Mouse (Mus musculus) hindlimb bud, embryonic 11.5 days (tissue): ENCODE data around the gene Asb1.

Source experiments
- DNase-seq: peaks from one replicate; pipeline ENCODE4 v3.0.0-alpha.2; 2012; ENCODE audit warnings: low read depth, low spot score; ENCODE audit errors: extremely low spot score

The Asb1 gene

GRCm38 (mm10) chr1:91540271-91540826 is at the start of gene Asb1:
Gene Asb1, plus strand, starts transcription at chr1:91540544.
- peak; percentile 93 for DNase-seq

- no peak for DNase-seq
Observed at GRCm38 (mm10) chr1:91492740-91493139, 47.6 kb upstream of the Asb1 start.

- no peak for DNase-seq
Observed at GRCm38 (mm10) chr1:91493938-91494337, 46.4 kb upstream of the Asb1 start.

GRCm38 (mm10) chr1:91494457-91495140 is 45.7 kb upstream of the Asb1 start, which contains the start of gene Traf3ip1:
Gene Traf3ip1, plus strand, starts transcription at chr1:91494647.
- DNase-seq: peak; percentile 30

GRCm38 (mm10) chr1:91495321-91495720 is 45.0 kb upstream of the Asb1 start:
- no peak for DNase-seq

- no peak for DNase-seq
Observed at GRCm38 (mm10) chr1:91498579-91498978, 41.8 kb upstream of the Asb1 start.

- DNase-seq: no peak
Observed at GRCm38 (mm10) chr1:91504615-91505014, 35.7 kb upstream of the Asb1 start.

- DNase-seq: no peak
Observed at GRCm38 (mm10) chr1:91514916-91515315, 25.4 kb upstream of the Asb1 start.

GRCm38 (mm10) chr1:91515642-91516041 is 24.7 kb upstream of the Asb1 start:
- DNase-seq: no peak

- peak; percentile 35 for DNase-seq
Observed at GRCm38 (mm10) chr1:91523759-91524158, 16.6 kb upstream of the Asb1 start.

- DNase-seq: no peak
Observed at GRCm38 (mm10) chr1:91525838-91526237, 14.5 kb upstream of the Asb1 start.

GRCm38 (mm10) chr1:91530166-91530565 is 10.2 kb upstream of the Asb1 start:
- no peak for DNase-seq

GRCm38 (mm10) chr1:91532243-91532642 is 8.1 kb upstream of the Asb1 start:
- DNase-seq: no peak

- DNase-seq: no peak
Observed at GRCm38 (mm10) chr1:91532892-91533291, 7.5 kb upstream of the Asb1 start.

- no peak for DNase-seq
Observed at GRCm38 (mm10) chr1:91533483-91533882, 6.9 kb upstream of the Asb1 start.

GRCm38 (mm10) chr1:91533961-91534723 is 6.2 kb upstream of the Asb1 start:
- DNase-seq: no peak

GRCm38 (mm10) chr1:91537786-91538569 is 2.4 kb upstream of the Asb1 start:
- DNase-seq: no peak

GRCm38 (mm10) chr1:91538570-91538929 is 1.8 kb upstream of the Asb1 start:
- no peak for DNase-seq

- DNase-seq: no peak
Observed at GRCm38 (mm10) chr1:91539246-91539645, 1.1 kb upstream of the Asb1 start.

GRCm38 (mm10) chr1:91539704-91540270 is 557 bp upstream of the Asb1 start:
- no peak for DNase-seq

GRCm38 (mm10) chr1:91541042-91541592 is 773 bp downstream of the Asb1 start:
- no peak for DNase-seq
